Mouse (Mus musculus) brain, embryonic 18.5 days (tissue): Measurements from ENCODE around the gene Prrt1.

Experiments
- DNase-seq: peaks from one replicate; pipeline ENCODE4 v3.0.0-alpha.2; 2012; ENCODE audit warnings: low read depth, low spot score

Prrt1 gene

DNA sequence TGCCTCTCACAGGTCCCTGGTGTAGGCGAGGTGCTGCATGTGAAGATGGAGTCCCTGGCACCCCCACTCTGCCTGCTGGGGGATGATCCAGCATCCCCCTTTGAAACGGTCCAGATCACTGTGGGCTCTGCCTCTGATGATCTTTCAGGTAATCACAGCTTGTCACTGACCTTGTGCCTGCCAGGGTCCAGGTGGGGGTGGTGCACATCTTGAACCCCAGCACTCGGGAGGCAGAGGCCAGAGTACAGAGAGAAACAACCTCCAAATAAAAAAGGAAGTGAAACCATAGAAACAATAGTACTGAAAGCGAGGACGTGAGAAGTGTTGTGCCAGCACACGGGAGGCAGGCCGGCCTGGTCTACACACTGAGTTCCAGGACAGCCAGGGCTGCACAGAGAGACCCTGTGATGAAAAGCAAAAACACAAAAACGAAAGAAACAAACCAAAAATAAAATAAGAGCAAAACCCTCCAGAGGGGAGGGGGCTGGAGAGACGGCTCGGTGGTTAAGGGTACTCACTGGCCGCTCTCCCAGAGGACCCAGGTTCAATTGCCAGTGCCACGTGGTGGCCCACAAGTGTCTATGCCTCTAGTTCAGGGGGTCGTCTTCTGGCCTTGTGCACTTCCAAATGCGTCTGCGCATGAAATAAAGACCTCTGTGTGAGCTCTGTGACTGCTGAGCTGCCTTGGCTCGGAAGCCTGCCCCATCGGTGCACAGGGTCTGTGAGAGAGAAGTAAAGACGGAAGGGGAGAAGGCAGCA lies 20.0 kb downstream of the Prrt1 start:
- DNase-seq: no peak

DNA sequence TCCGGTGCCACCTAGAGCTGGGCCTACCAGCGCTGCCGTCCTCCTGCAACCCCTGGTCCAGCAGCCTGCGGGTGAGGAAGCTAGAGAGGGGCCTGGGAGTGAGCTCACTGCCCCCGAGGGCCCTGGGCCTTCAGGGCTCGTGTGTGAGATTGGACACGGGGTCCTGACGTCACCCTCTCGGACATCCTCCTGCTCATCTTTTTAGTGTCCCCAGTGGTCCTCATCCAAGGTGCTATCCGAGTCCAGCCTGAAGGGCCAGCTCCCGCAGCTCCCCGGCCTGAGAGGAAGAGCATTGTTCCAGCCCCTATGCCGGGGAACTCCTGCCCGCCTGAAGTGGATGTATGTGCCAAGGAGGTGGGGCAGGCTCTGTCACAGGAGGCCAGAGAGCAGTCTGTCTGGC lies 21.4 kb downstream of the Prrt1 start:
- no peak for DNase-seq

DNA sequence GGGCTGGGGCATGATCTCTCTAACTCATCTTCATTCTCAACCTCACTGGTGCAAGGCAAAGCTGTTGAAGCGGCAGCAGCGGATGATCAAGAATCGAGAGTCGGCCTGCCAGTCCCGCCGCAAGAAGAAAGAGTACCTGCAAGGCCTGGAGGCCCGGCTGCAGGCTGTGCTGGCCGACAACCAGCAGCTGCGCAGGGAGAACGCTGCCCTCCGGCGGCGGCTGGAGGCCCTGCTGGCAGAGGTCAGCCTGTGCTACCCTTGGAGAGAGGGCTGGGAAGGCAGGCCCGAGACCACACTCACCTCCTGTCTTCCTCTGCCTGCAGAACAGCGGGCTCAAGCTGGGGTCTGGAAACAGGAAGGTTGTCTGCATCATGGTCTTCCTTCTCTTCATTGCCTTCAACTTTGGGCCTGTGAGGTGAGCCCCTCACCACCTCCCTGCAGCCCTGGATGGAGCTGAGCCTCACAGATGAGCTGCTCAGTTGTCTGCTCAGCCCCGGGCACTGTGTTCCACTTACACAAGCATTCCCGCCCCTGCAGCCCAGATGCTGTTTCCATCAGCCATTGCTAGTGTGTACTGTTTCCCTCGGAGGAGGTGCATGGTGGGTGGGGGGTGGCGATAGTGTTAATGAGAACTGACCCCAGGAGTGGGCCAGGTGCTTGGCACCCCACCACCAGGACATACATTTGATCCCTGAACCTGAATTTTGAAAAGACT lies 22.3 kb downstream of the Prrt1 start:
- DNase-seq: no peak

GRCm38 (mm10) chr17:34652546-34652945 lies 23.2 kb downstream of the Prrt1 start:
- no peak for DNase-seq

- no peak for DNase-seq
These were observed 23.7 kb downstream of the Prrt1 start for GRCm38 (mm10) chr17:34652985-34653384.

DNA sequence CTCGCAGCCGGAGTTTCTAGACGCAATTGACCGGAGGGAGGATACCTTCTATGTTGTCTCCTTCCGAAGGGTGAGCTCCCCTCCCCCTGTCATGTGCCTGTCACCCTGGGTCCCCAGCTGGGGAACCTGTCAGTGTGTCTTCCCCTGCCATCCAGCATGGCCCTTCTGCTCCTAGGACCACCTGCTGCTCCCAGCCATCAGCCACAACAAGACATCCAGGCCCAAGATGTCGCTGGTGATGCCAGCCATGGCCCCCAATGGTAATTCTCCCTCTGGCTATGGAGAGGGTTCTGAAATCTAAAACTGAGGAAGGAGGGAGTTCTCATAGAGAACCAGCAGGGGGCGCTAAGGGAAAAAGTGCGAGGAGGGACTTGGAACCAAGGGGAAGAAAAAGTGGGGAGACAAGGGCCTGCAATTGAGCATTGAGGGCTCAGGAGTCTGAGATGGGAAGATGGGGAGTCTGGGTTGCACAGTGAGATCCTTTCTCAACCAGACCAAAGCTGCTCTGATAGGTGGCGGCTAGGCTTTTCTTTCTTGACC lies 24.5 kb downstream of the Prrt1 start:
- DNase-seq: no peak

DNA sequence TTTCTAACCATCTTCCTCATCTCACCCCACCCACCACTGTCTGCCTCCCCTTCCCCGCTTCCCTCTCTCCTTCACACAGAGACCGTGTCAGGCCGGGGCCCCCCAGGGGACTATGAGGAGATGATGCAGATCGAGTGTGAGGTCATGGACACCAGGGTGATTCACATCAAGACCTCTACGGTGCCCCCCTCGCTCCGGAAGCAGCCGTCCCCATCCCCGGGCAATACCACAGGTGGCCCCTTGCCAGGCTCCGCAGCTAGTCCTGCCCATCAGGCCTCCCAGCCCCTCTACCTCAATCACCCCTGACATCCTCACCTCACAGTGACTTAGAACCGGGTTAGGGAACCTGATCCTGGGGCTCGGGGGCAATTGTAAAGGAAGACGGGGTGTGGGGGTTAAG lies 25.1 kb downstream of the Prrt1 start:
- no peak for DNase-seq

GRCm38 (mm10) chr17:34655160-34655559 lies 25.8 kb downstream of the Prrt1 start:
- no peak for DNase-seq

DNA sequence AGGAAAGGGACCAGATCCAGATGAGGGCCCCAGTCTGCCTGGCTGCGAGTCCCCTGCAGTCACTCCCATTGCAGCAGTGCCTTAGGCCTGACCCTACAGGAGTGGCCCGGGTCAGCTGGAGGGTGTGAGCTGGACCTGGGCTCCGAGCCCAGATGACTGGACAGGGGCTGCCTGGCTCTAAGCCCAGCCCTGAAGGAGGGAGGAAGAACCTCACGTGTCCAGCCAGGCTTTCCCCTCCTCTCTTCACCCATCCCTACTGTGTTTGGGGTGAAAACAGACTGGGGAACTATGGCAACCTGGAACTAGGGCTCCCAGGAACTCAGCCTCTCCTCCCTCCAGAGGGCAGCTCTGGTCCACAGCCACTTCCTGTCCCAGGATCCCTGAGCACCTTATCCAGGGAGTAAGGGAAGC lies 26.3 kb downstream of the Prrt1 start:
- DNase-seq: no peak

DNA sequence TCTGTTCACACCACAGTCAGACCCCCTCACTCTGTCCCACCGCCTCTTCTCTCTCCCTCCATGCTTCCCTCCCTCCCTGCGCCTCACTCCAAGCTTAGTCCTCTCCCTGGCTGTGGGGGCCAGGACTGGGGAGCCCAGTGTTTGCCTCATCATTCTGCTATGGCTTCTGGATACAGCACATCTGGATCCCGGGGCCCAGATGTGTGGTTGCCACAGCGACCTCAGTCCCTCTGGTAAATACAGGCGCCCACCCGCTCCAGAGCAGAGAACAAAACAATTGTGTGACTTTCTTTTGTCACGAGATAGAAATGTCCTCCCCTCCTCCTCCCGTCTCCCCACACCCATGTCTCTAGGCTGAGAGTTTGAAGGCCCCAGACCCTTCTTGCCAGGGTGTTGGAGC lies 27.3 kb downstream of the Prrt1 start:
- DNase-seq: no peak

DNA sequence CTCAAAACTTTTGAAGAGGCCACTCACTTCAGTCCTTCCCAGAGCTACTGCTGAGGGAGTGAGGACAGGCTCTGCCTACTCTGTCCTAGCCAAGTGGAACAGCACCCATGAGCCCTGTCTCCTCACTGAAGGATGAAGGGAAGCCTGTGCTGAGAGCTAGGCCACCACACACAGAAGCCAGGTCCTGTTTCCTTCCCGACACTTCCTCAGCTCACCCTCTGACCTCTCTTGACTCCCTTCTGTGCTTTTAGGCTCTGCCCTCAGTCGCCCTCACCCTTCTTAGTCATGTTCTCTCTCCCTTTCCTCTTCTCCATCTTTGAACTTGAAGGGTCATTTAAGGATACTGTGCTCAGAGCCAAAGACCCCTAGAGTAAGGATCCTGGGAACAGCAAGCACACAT lies 27.9 kb downstream of the Prrt1 start:
- DNase-seq: no peak

DNA sequence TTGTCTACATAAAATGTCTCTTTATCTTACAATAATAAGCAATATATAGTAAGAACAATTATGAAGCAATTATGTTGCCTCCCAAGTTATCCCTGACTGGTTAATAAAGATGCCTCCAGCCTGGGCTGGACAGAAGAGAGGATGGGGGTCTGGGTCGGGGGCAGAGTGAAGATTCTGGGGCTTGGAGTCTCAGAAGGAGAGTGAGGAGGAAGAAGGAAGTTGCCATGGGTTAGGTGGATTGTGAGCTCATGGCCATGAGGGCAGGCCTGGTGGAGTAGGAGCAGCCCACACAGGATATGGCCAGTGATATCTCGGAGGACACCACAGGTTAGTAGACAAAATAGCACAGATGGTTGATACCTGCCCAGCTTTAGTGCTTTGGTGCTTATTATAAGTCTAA lies 28.8 kb downstream of the Prrt1 start:
- DNase-seq: no peak

- no peak for DNase-seq
These were observed 29.3 kb downstream of the Prrt1 start for GRCm38 (mm10) chr17:34658591-34658990.

DNA sequence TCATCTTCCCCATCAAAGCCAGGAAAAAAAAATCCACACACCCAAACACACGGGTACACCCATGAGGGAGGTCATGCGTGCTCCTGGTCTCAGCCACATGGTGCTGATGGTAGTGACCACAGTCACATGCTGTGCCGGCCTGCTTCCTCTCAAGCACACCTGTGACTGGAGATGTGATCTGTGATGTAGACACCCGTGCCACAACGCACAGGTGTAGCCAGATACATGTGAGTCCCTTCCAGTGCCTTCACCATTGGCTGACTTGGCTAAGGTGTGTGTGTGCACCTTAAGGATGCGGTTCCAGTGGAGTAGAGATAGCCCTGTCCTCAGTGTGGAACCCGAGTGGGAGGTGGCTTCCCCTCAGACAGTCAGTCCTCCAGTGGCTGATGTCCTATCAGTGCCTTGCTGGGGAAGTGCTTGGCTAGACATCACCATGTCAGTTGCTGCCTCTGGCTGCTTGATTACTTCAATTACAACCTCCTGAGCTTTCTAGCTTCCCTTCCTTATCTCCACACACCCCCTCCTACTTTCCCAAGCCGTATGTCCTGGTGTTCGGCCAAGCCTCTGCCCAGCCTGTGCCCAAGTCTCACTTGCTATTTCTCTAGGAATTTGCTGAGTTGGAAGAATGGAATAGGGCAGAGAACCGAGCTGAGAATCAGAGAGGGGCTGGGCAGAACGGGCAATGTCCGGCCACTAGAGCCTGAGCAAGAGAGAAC lies 30.0 kb downstream of the Prrt1 start:
- no peak for DNase-seq

- no peak for DNase-seq
These were observed 30.5 kb downstream of the Prrt1 start for GRCm38 (mm10) chr17:34659897-34660214.

- no peak for DNase-seq
These were observed 31.0 kb downstream of the Prrt1 start for GRCm38 (mm10) chr17:34660259-34660820.

DNA sequence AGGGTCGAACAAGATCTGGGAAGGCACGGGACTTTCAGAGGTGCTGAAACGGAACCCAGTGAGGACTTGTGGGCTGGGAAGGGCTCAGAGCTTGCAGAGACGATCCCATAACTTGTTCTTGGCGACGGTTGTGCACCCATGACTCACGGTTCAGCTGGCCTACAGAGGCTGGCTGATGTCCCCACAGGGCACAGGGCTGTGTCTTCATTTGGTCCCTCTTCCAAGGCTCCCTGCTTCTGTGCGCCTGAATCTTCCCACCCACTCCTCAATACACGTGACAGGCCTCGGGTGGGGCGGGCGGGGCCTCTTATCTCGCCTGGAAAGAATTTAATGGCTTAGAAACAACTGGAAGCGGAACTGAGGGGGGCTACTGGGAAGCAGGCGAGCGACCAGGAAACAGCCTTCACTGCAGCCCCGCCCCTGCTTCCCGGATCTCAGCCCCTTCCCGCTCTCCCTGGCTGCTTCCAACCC lies 31.8 kb downstream of the Prrt1 start:
- DNase-seq: no peak

GRCm38 (mm10) chr17:34662468-34662867 lies 33.1 kb downstream of the Prrt1 start:
- DNase-seq: no peak

- DNase-seq: no peak
These were observed 33.6 kb downstream of the Prrt1 start for GRCm38 (mm10) chr17:34662978-34663377.

- no peak for DNase-seq
These were observed 34.2 kb downstream of the Prrt1 start for GRCm38 (mm10) chr17:34663558-34663957.

DNA sequence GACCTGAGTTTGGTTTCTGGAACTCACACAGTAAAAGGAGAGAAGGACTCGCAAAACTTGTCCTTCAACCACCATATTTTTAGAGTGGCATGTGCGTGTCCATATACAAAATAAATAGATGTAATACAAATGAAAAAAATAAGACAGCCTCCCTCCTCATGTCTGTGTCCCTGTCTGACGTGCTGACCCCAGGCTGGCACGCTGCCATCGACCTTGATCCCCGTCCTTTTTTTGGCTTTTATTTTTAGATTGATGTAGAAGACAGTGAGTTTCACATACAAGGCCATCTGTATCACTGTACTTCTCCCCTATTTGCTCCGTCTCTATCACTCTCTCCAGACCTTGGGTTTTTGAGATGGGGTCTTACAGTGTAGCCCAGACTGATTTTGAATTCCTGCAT lies 35.1 kb downstream of the Prrt1 start:
- no peak for DNase-seq

DNA sequence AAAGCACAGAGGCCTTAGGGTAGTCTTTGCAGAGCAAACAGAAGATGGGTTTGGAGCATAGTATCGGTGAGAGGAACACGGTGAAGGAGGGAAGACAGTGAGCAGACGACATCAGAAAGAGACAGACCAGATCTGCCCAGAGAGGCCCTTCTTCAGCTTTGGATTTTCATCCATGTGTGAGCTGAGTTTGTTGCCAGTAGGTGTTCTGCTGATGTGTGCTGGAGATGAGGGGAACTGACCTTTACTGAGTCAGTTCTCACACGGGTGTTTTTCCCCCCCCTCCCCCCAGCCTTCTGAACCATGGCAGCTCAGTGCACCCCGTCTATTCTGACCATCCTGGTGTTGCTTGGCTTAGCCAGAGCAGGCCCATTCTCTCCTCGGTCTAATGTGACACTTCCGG lies 40.9 kb downstream of the Prrt1 start, which contains the start of gene Tnxb:
Gene Tnxb, plus strand, starts transcription at position 301 of the 400 bp plus-strand sequence.
- DNase-seq: no peak
